ENCODE assay signal across 10 mouse cellular contexts in the genomic region with DNA sequence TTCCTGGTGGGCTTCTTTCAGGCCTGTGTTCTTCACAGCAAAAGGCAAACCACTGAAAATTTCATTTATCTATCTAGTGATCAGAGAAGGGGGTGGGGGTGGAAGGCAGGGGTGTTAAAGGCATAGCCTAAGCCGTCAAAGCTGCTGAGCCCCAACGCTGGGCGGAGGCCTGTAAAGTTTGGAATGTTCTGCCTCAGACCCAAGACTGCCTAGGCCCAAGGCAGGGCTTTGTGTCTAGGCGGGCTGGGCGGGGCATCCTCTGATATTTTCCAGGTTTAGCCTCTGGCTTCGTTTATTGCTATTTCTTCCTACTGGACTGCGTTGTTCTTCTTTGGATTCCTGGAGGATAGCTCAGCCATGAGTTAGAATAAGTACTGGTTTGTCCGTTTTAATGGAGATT. TPM values are rescaled to one million over a fixed set of nuclear protein-coding genes. Genes with fewer than 3 reads are reported as not detected.
A peak's percentile ranks its signal among the peaks of the same experiment; 100 is the strongest.
DNase-seq lines count a peak whose midpoint lies in the region; ATAC-seq and TF ChIP-seq lines count a peak whose summit lies in the region.
"Had no signal": no experiment of that assay in that cellular context is flagged by ENCODE, and none has a peak within 500 bp of the region (broad histone marks: within the 10 kb centered on the region; RNA-seq: fewer than 3 reads in every experiment).

No protein-coding gene starts in this region.

- no peaks in the 10 kb centered on the region for H3K36me3 ChIP-seq in hindbrain, postnatal 0 days (ENCODE audit: insufficient read depth, low read length)
- no peaks in the 10 kb centered on the region for H3K36me3 ChIP-seq in small intestine, adult 2 months (ENCODE audit: control insufficient read depth, insufficient read depth, low read length)

- peak overlapping the region; percentile 69 for H3K4me2 ChIP-seq in hindbrain, postnatal 0 days (ENCODE audit: low read depth, low read length)

- TF ChIP-seq POLR2A in small intestine, adult 2 months (IDR thresholded peaks at IDR 0.05; ENCODE audit: low read depth, low read length) = no peak

- no peaks in the 10 kb centered on the region for H3K9me3 ChIP-seq in hindbrain, postnatal 0 days (ENCODE audit: low read length)

- H3K4me3 ChIP-seq in hindbrain, postnatal 0 days (ENCODE audit: low read length) = peak overlapping the region; percentile 48
- H3K4me3 ChIP-seq in small intestine, adult 2 months (ENCODE audit: low read depth, low read length) = peak overlapping the region; percentile 71

- peaks cover 13% of the 10 kb centered on the region; the same call in 1 of the 2 replicates for H3K4me1 ChIP-seq in hindbrain, postnatal 0 days (ENCODE audit: insufficient read depth, low read length)
- peaks cover 2% of the 10 kb centered on the region; the same call in 1 of the 2 replicates for H3K4me1 ChIP-seq in small intestine, adult 2 months (ENCODE audit: control insufficient read depth, insufficient read depth, insufficient read length, low read length)

- TF ChIP-seq CTCF in hindbrain, postnatal 0 days (IDR thresholded peaks at IDR 0.05; ENCODE audit: low read depth) = no peak
- TF ChIP-seq CTCF in small intestine, adult 2 months (IDR thresholded peaks at IDR 0.05; ENCODE audit: extremely low read depth, insufficient read length, insufficient replicate concordance, low read depth, low read length) = no peak

- ATAC-seq in hindbrain, postnatal 0 days = peak; percentile 41

- H3K9ac ChIP-seq in hindbrain, postnatal 0 days (replicated peaks; ENCODE audit: low read length) = peak overlapping the region; percentile 75

- H3K27ac ChIP-seq in hindbrain, postnatal 0 days = peak overlapping the region; percentile 92
- H3K27ac ChIP-seq in small intestine, adult 2 months (ENCODE audit: insufficient read depth, low read depth, low read length) = peak overlapping the region; percentile 50

- no peaks in the 10 kb centered on the region for H3K27me3 ChIP-seq in hindbrain, postnatal 0 days (ENCODE audit: insufficient read depth, low read length)
- no peaks in the 10 kb centered on the region for H3K27me3 ChIP-seq in small intestine, adult 2 months (ENCODE audit: control insufficient read depth, insufficient read depth, low read length)
- H3K27me3 ChIP-seq: CH12.LX had no signal

- DNase-seq in embryo, embryonic 10 days (ENCODE audit: low spot score) = peak; percentile 24
- DNase-seq in embryo, embryonic 9.5 days (ENCODE audit: extremely low spot score) = no peak
- DNase-seq in gastrocnemius, postnatal 10 days = peak; percentile 41
- no peak for DNase-seq in hindbrain, postnatal 0 days (ENCODE audit: low spot score)
- peak; percentile 59 to 63 for DNase-seq in lung, adult 18-20 months
- DNase-seq in layer of hippocampus, adult 18-20 months (ENCODE audit: low spot score in 2 of 2) = no peak
- no peak for DNase-seq in right cerebral cortex, postnatal 4 days

- 48% methylated on average over 8 of the region's 8 CpGs for WGBS in hindbrain, postnatal 0 days
- 32% methylated on average over 8 of the region's 8 CpGs for WGBS in small intestine, adult 2 months

RNA-seq across cellular contexts. Expression of gene Cavin3, which starts 0.3 kb away (rescaled TPM):
- total RNA-seq in gastrocnemius, postnatal 10 days (2021) = 10 to 100 TPM; 37.4 to 43.2 TPM
- 32.8 and 49.5 TPM in 2 replicates for total RNA-seq in hindbrain, postnatal 0 days (2014; rRNA removed)
- 47.3 and 52.7 TPM in 2 replicates for polyA plus RNA-seq in hindbrain, postnatal 0 days (2015; fragmentation: Nextera tagmentation; extraction: Ambion mirVana)
- 37.1 and 41.6 TPM in 2 replicates for polyA plus RNA-seq in small intestine, adult 2 months (2012; rRNA removed)
- total RNA-seq in layer of hippocampus, adult 18-20 months (2021) = 10 to 100 TPM; 14.3 to 15.9 TPM
- total RNA-seq: CH12.LX had no signal

RNA-seq across cellular contexts. Expression of gene Cckbr, which starts 56.9 kb away (rescaled TPM):
- not detected for total RNA-seq in gastrocnemius, postnatal 10 days (2021)
- 10.7 and 14.2 TPM in 2 replicates for total RNA-seq in hindbrain, postnatal 0 days (2014; rRNA removed)
- 5.3 TPM in 2 replicates for polyA plus RNA-seq in hindbrain, postnatal 0 days (2015; fragmentation: Nextera tagmentation; extraction: Ambion mirVana)
- polyA plus RNA-seq in small intestine, adult 2 months (2012; rRNA removed) = 0.04 and 0.34 TPM in 2 replicates
- total RNA-seq in layer of hippocampus, adult 18-20 months (2021) = 1 to 10 TPM; 5.4 to 9.2 TPM
- total RNA-seq: CH12.LX; hematopoietic stem cell, adult 5-6 weeks had no signal

Comparison
In these comparisons a context has a peak if more than half of its experiments do, and no peak if none do; other contexts are left out.
1. DNase-seq: peak in embryo, embryonic 10 days (single experiment), gastrocnemius, postnatal 10 days (single experiment) and lung, adult 18-20 months (2 of 2); none in embryo, embryonic 9.5 days (single experiment), hindbrain, postnatal 0 days (single experiment), layer of hippocampus, adult 18-20 months (0 of 2) and right cerebral cortex, postnatal 4 days (single experiment).
2. RNA of gene Cckbr, which starts 56.9 kb away (total RNA-seq): 10.7 to 14.2 TPM in hindbrain, postnatal 0 days and 5.4 to 9.2 TPM in layer of hippocampus, adult 18-20 months; not detected in gastrocnemius, postnatal 10 days; every median in the first group is over 4 times any median in the second.